Mouse (Mus musculus): Measurements from ENCODE around the gene Pdia6. TPM values are rescaled to one million over a fixed set of nuclear protein-coding genes. Genes with fewer than 3 reads are reported as not detected.

Pdia6 gene
- total and polyA plus RNA-seq, 3 experiments = 36.2 to 122 (median 106) TPM

- intact Hi-C loops (cut with DNase I) = no loop called here
- no peaks in the 10 kb centered on the region for H3K36me3 ChIP-seq (ENCODE audit: control insufficient read depth, insufficient read depth, low read length)
- no peak for DNase-seq
- H3K4me3 ChIP-seq = no peak overlapping the region
- no peak overlapping the region for H3K27ac ChIP-seq
- no peak for TF ChIP-seq POLR2A (IDR thresholded peaks at IDR 0.05; ENCODE audit: insufficient read depth, low read depth, low read length)
- TF ChIP-seq CTCF (IDR thresholded peaks at IDR 0.05) = no peak
- TF ChIP-seq EP300 (IDR thresholded peaks at IDR 0.05; ENCODE audit: insufficient read depth, low read depth, low read length) = no peak
- H3K79me2 ChIP-seq (replicated peaks; ENCODE audit: control insufficient read depth, insufficient read depth, low read length) = no peaks in the 10 kb centered on the region
- H3K9ac ChIP-seq (ENCODE audit: low read depth, low read length) = no peak overlapping the region
- H3K4me1 ChIP-seq (ENCODE audit: control insufficient read depth, insufficient read depth, low read length) = no peaks in the 10 kb centered on the region
- H3K27me3 ChIP-seq (ENCODE audit: control insufficient read depth, insufficient read depth, low read length) = no peaks in the 10 kb centered on the region
- WGBS = 65% methylated on average over 16 of the region's 16 CpGs
Measured at GRCm38 (mm10) chr12:17310852-17311839, 44.8 kb downstream of the Pdia6 start.

- no peaks in the 10 kb centered on the region for H3K79me2 ChIP-seq (replicated peaks; ENCODE audit: control insufficient read depth, insufficient read depth, low read length)
- 89% methylated on average over 5 of the region's 5 CpGs for WGBS
- DNase-seq = no peak
- H3K4me1 ChIP-seq (ENCODE audit: control insufficient read depth, insufficient read depth, low read length) = no peaks in the 10 kb centered on the region
- no peak overlapping the region for H3K9ac ChIP-seq (ENCODE audit: low read depth, low read length)
- intact Hi-C loops (cut with DNase I) = no loop called here
- no peak overlapping the region for H3K27ac ChIP-seq
- TF ChIP-seq EP300 (IDR thresholded peaks at IDR 0.05; ENCODE audit: insufficient read depth, low read depth, low read length) (no peak), CTCF (IDR thresholded peaks at IDR 0.05) (no peak), POLR2A (IDR thresholded peaks at IDR 0.05; ENCODE audit: insufficient read depth, low read depth, low read length) (no peak)
- H3K36me3 ChIP-seq (ENCODE audit: control insufficient read depth, insufficient read depth, low read length) = no peaks in the 10 kb centered on the region
- H3K27me3 ChIP-seq (ENCODE audit: control insufficient read depth, insufficient read depth, low read length) = no peaks in the 10 kb centered on the region
- no peak overlapping the region for H3K4me3 ChIP-seq
Measured at GRCm38 (mm10) chr12:17316096-17316495, 49.8 kb downstream of the Pdia6 start.

GRCm38 (mm10) chr12:17317970-17318369 is 51.6 kb downstream of the Pdia6 start:
- no peaks in the 10 kb centered on the region for H3K79me2 ChIP-seq (replicated peaks; ENCODE audit: control insufficient read depth, insufficient read depth, low read length)
- DNase-seq = no peak
- H3K27ac ChIP-seq = no peak overlapping the region
- H3K27me3 ChIP-seq (ENCODE audit: control insufficient read depth, insufficient read depth, low read length) = no peaks in the 10 kb centered on the region
- intact Hi-C loops (cut with DNase I) = no loop called here
- TF ChIP-seq POLR2A (IDR thresholded peaks at IDR 0.05; ENCODE audit: insufficient read depth, low read depth, low read length) (no peak), EP300 (IDR thresholded peaks at IDR 0.05; ENCODE audit: insufficient read depth, low read depth, low read length) (no peak), CTCF (IDR thresholded peaks at IDR 0.05) (no peak)
- no peak overlapping the region for H3K9ac ChIP-seq (ENCODE audit: low read depth, low read length)
- H3K4me3 ChIP-seq = no peak overlapping the region
- no peaks in the 10 kb centered on the region for H3K36me3 ChIP-seq (ENCODE audit: control insufficient read depth, insufficient read depth, low read length)
- 47% methylated on average over 4 of the region's 4 CpGs for WGBS
- H3K4me1 ChIP-seq (ENCODE audit: control insufficient read depth, insufficient read depth, low read length) = no peaks in the 10 kb centered on the region

GRCm38 (mm10) chr12:17318453-17318852 is 52.1 kb downstream of the Pdia6 start:
- WGBS = 75% methylated on average over 3 of the region's 3 CpGs
- no peak for DNase-seq
- TF ChIP-seq CTCF (IDR thresholded peaks at IDR 0.05) = no peak
- TF ChIP-seq POLR2A (IDR thresholded peaks at IDR 0.05; ENCODE audit: insufficient read depth, low read depth, low read length) = no peak
- no peak for TF ChIP-seq EP300 (IDR thresholded peaks at IDR 0.05; ENCODE audit: insufficient read depth, low read depth, low read length)
- Histone ChIP-seq H3K27me3 (ENCODE audit: control insufficient read depth, insufficient read depth, low read length) (no peaks in the 10 kb centered on the region), H3K36me3 (ENCODE audit: control insufficient read depth, insufficient read depth, low read length) (no peaks in the 10 kb centered on the region), H3K27ac (no peak overlapping the region), H3K79me2 (replicated peaks; ENCODE audit: control insufficient read depth, insufficient read depth, low read length) (no peaks in the 10 kb centered on the region), H3K9ac (ENCODE audit: low read depth, low read length) (no peak overlapping the region), H3K4me1 (ENCODE audit: control insufficient read depth, insufficient read depth, low read length) (no peaks in the 10 kb centered on the region), H3K4me3 (no peak overlapping the region)
- intact Hi-C loops (cut with DNase I) = no loop called here

GRCm38 (mm10) chr12:17324549-17325470 is 58.5 kb downstream of the Pdia6 start:
- peak in 1 of 2 experiments; percentile 13 for DNase-seq
- intact Hi-C loops (cut with DNase I) = no loop called here
- H3K79me2 ChIP-seq (replicated peaks; ENCODE audit: control insufficient read depth, insufficient read depth, low read length) = no peaks in the 10 kb centered on the region
- H3K36me3 ChIP-seq (ENCODE audit: control insufficient read depth, insufficient read depth, low read length) = no peaks in the 10 kb centered on the region
- no peak overlapping the region for H3K27ac ChIP-seq
- no peaks in the 10 kb centered on the region for H3K4me1 ChIP-seq (ENCODE audit: control insufficient read depth, insufficient read depth, low read length)
- H3K9ac ChIP-seq (ENCODE audit: low read depth, low read length) = no peak overlapping the region
- WGBS = 7% methylated on average over 51 of the region's 51 CpGs
- H3K4me3 ChIP-seq = peak overlapping the region; percentile 5; the same call in 1 of the 2 replicates
- no peak for TF ChIP-seq CTCF (IDR thresholded peaks at IDR 0.05)
- TF ChIP-seq EP300 (IDR thresholded peaks at IDR 0.05; ENCODE audit: insufficient read depth, low read depth, low read length) = no peak
- no peak for TF ChIP-seq POLR2A (IDR thresholded peaks at IDR 0.05; ENCODE audit: insufficient read depth, low read depth, low read length)
- H3K27me3 ChIP-seq (ENCODE audit: control insufficient read depth, insufficient read depth, low read length) = peaks cover 9% of the 10 kb centered on the region
